1 mouse cellular context compared by ENCODE assay signal in genomic region chr2:92331410-92331809, GRCm38 (mm10).
A peak's percentile ranks its signal among the peaks of the same experiment; 100 is the strongest.
TF ChIP-seq lines count a peak whose summit lies in the region.

No protein-coding gene starts in this region.

TF ChIP-seq in MEL, 35 proteins besides CTCF, POLR2A, EP300 and RAD21:
- TF ChIP-seq SMC3 (IDR thresholded peaks at IDR 0.05; ENCODE audit: low read depth, low read length) (peak; percentile 28; the same call in 1 of the 2 replicates), BHLHE40 (IDR thresholded peaks at IDR 0.05; ENCODE audit: borderline replicate concordance, low read depth, low read length) (no peak)
